Mouse (Mus musculus): ENCODE results near the gene Myef2.
"Not testable (repeated sequence)": the region's sequence is repeated elsewhere in the genome, so short reads cannot be mapped to it uniquely, and the experiment has no call there.

Gene Myef2

GRCm38 (mm10) chr2:125123477-125123852, at the start of gene Myef2:
Gene Myef2, minus strand, starts transcription at chr2:125123661.
- peak; percentile 76 for DNase-seq (ENCODE audit: low spot score)

- DNase-seq (ENCODE audit: low spot score) = no peak
These were observed 38.6 kb upstream of the Myef2 start for GRCm38 (mm10) chr2:125162012-125162470.

GRCm38 (mm10) chr2:125155504-125155903, 32.0 kb upstream of the Myef2 start:
- no peak for DNase-seq (ENCODE audit: low spot score)

GRCm38 (mm10) chr2:125154294-125154693, 30.8 kb upstream of the Myef2 start:
- peak; percentile 59 for DNase-seq (ENCODE audit: low spot score)

GRCm38 (mm10) chr2:125152388-125152787, 28.9 kb upstream of the Myef2 start, which contains the start of gene Slc12a1:
Gene Slc12a1, plus strand, starts transcription at chr2:125152505.
- no peak for DNase-seq (ENCODE audit: low spot score)

GRCm38 (mm10) chr2:125142336-125142735, 18.9 kb upstream of the Myef2 start:
- no peak for DNase-seq (ENCODE audit: low spot score)

GRCm38 (mm10) chr2:125136846-125137245, 13.4 kb upstream of the Myef2 start:
- DNase-seq (ENCODE audit: low spot score) = no peak

GRCm38 (mm10) chr2:125135903-125136811, 12.7 kb upstream of the Myef2 start, which contains the start of gene Ctxn2:
Gene Ctxn2, plus strand, starts transcription at chr2:125136692.
- DNase-seq (ENCODE audit: low spot score) = peak; percentile 47

GRCm38 (mm10) chr2:125134113-125134512, 10.7 kb upstream of the Myef2 start:
- no peak for DNase-seq (ENCODE audit: low spot score)

- no peak for DNase-seq (ENCODE audit: low spot score)
These were observed 3.3 kb upstream of the Myef2 start for GRCm38 (mm10) chr2:125126792-125127191.

GRCm38 (mm10) chr2:125125824-125126223, 2.4 kb upstream of the Myef2 start:
- no peak for DNase-seq (ENCODE audit: low spot score)

- DNase-seq (ENCODE audit: low spot score) = peak; percentile 38
These were observed 611 bp downstream of the Myef2 start for GRCm38 (mm10) chr2:125122624-125123476.

- peak; percentile 4 for DNase-seq (ENCODE audit: low spot score)
These were observed 1.2 kb downstream of the Myef2 start for GRCm38 (mm10) chr2:125122288-125122623.

GRCm38 (mm10) chr2:125119381-125120110, 3.9 kb downstream of the Myef2 start:
- DNase-seq (ENCODE audit: low spot score) = no peak

- not testable (repeated sequence) for DNase-seq (ENCODE audit: low spot score)
These were observed 16.9 kb downstream of the Myef2 start for GRCm38 (mm10) chr2:125106536-125106935.

GRCm38 (mm10) chr2:125104491-125104890, 19.0 kb downstream of the Myef2 start:
- not testable (repeated sequence) for DNase-seq (ENCODE audit: low spot score)

- DNase-seq (ENCODE audit: low spot score) = not testable (repeated sequence)
These were observed 31.3 kb downstream of the Myef2 start for GRCm38 (mm10) chr2:125092123-125092522.

- DNase-seq (ENCODE audit: low spot score) = no peak
These were observed 34.7 kb downstream of the Myef2 start for GRCm38 (mm10) chr2:125088757-125089156.

GRCm38 (mm10) chr2:125083879-125084278, 39.6 kb downstream of the Myef2 start:
- DNase-seq (ENCODE audit: low spot score) = no peak

GRCm38 (mm10) chr2:125073056-125073780, 50.2 kb downstream of the Myef2 start:
- no peak for DNase-seq (ENCODE audit: low spot score)

- DNase-seq (ENCODE audit: low spot score) = no peak
These were observed 54.8 kb downstream of the Myef2 start for GRCm38 (mm10) chr2:125068696-125069095.
